Mouse (Mus musculus): ENCODE data around the gene Rapgef5.
A peak's percentile ranks its signal among the peaks of the same experiment; 100 is the strongest.

Gene Rapgef5

DNA sequence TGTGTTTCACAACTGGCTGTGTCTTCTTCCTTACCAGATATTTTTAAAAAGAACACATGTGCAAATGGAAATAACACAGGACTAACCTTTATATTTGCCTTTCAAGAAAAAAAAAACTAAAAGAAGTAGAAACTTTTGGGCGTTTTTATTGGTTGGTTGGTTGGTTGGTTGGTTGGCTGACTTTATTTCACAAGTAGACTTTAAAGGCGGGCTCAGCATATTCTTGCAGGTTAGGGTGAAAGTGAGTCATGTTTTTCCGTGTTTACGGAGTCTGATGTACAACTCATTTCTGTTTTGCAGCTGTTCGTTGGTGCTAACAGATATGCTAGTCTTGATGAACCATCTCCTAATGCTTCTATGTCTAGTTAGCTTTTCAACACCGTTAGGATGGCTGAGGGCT lies 196.2 kb downstream of the Rapgef5 start:
- DNase-seq (ENCODE audit: low read depth, low spot score), result peak; percentile 48

DNA sequence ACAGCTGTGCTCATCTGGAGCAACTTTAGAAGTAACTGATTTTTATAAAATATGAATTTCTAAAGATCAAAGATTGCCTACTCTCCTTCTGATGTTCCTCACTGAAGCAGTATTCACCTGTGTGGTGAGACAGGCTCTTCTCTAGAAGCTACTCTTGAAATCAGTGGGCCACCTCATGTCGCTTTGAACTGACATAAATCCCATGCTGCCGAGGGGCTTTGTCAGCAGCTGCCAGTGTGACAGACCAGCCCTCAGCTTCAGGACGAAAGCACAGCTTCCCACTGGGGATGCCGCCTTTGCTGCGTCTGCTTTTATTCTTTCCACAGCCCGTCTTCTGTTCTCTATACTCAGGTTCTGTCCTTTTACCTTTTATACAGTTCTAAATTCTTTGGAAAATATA lies 197.3 kb downstream of the Rapgef5 start:
- DNase-seq (ENCODE audit: low read depth, low spot score), result no peak

DNA sequence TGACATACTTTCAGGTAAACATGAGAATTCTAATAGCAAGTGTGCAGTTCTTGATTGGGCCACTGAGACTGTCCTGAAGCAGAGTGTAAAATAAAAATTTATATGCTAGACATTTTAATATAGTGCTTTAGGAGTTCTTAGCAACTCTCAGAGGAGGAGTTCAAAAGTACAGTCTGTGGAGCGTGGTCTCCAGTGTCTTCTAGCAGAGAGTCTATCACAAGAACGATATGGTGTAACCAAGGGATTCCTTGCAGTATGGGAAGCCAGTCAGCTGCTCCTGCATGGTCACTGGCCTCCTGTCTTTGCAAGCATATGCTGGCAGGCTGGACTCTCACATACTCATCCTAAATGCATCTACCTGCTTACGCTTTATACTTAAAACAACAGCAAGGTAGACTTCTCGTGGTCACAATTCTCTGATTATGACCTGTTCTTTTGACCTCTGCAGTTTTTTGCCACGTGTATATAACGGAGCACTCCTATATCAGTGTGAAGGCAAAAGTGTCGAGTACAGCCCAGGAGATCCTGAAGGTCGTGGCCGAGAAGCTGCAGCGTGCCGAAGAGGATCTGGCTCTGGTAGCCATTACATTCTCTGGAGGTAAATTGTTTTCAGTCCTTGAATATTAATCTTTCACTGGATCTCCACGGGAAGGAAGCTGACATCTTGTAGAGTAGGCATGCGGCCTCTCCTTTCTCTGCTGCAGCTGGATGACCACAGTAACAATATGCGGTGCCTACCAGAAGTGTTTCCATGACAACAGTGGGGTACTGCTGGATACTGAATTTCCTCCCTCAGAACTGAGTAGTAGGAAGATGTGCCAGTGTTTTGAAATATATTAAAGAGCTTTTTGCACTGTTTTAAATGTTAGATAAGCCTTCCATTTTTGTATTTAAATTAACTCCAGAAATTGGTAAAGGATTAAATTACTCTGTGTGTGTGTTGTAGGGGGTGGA lies 204.8 kb downstream of the Rapgef5 start:
- DNase-seq (ENCODE audit: low read depth, low spot score), result no peak

- no peak for DNase-seq (ENCODE audit: low read depth, low spot score)
Measured at GRCm38 (mm10) chr12:117721748-117722150, 205.5 kb downstream of the Rapgef5 start.

DNA sequence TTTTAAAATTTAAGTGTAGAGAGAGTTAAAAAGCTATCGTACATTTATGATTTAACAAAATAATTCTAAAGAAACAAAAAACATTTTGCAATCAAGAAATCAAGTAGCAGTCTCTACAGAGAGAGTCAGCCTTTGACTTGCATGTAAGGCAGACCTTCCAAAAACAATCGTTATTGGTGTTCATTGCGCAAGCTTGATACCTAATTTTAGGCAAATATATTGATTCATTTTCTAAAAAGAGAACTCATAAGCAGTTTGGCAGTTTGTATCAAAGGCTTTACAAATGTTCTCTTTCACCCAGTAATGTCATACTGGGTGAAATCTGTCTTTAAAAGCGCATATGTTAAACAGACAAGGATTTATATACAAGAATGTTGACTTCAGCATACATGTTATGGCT lies 208.7 kb downstream of the Rapgef5 start:
- DNase-seq (ENCODE audit: low read depth, low spot score), result no peak

DNA sequence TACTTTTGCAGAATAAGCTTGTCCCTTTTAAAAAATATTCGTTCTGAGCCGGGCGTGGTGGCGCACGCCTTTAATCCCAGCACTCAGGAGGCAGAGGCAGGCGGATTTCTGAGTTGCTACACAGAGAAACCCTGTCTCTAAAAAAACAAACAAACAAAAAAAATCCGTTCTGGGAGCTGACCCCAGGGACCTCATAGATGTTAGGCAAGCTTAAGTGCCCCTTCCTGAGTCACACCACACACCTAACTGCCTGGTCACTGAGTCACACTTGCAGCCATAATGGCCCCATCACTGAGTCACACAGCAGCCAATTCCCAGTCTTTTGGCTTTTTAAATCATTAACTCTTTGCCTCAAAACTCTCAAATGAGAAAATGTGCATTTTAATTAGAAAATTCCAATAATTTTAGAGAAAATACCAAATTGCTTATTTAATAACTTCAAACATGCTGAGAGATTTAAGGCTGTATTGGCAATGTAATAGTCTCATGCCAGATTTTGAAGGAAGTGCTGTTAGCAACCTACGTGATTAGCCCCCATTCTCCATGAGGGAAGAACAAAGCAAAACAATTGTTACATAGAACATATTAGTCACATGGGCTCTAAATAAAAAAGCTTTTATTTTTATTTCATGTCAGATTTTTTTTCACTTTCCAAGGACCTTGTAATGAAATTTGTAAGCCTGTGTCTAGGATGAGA lies 211.3 kb downstream of the Rapgef5 start:
- DNase-seq (ENCODE audit: low read depth, low spot score), result no peak

- peak; percentile 10 for DNase-seq (ENCODE audit: low read depth, low spot score)
Measured at GRCm38 (mm10) chr12:117728178-117728611, 211.9 kb downstream of the Rapgef5 start.

DNA sequence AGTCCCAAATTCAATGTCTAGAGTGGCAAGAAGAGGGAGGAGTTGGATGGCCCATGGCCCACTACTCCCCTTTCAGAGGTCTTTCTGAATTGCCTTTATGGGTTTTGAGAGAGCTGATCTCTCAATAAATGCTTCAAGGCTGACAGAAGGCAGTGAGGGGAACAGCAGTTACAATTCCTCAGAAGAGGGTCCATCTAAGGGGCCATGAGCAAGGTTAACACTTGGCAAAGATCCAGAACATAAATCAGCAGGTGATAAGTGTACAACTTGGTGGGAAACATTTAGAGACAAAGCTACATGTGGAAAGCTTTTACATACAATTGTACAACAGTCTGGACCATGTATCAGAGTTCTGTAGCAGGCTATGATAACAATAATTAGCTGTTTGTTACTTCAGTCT lies 217.3 kb downstream of the Rapgef5 start:
- no peak for DNase-seq (ENCODE audit: low read depth, low spot score)

- no peak for DNase-seq (ENCODE audit: low read depth, low spot score)
Measured at GRCm38 (mm10) chr12:117736130-117736529, 219.9 kb downstream of the Rapgef5 start.

DNA sequence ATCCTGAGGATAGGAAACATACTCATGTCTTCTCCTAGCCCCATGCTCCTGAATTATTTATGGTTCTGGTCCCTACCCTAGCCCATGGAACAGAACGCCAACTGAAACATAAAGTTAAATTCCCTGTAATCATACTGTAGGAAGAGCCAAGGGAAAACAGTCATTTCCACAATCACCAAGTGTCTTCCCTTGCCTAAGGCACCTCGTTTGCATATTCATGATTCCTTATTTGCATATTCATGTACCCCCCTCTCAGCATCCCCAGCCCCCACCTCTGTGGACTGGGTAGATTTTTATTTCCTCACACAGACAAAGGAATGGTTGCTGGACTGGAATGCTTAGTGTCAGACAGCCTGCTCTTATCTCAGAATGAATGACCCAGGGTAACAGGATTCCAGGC lies 220.6 kb downstream of the Rapgef5 start:
- DNase-seq (ENCODE audit: low read depth, low spot score), result no peak

DNA sequence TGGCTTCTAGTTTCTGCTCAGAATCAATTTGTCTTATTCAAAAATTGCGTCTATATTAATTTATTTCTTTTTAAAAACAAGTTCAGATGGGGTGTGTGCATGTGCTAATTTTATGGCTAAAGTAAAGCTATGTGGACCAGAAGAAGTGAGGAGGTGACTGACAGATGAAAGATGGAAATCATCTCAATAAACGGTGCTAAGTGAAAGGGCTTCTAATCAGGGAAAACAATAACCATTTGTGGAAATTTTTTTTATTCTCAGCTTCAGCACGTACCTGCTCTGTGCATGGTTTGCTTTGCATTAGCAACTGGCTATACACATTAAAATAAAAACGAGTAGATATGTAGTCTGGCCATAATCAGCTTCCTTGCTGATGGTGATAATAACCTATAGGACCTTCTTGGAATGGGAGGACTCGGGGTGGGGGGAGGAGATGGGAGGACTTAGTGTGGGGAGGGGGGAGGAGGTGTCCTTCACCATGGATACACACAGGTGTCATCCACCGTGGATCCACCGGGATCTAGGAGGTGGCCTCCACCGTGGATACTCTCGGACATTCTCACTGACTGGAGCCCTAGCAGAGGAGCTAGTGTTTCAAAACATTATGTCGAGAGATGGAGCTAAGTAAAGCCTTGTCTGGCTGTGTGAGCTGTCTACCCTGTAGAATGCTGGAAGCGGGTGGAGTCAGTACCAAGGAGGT lies 221.2 kb downstream of the Rapgef5 start:
- DNase-seq (ENCODE audit: low read depth, low spot score), result no peak

DNA sequence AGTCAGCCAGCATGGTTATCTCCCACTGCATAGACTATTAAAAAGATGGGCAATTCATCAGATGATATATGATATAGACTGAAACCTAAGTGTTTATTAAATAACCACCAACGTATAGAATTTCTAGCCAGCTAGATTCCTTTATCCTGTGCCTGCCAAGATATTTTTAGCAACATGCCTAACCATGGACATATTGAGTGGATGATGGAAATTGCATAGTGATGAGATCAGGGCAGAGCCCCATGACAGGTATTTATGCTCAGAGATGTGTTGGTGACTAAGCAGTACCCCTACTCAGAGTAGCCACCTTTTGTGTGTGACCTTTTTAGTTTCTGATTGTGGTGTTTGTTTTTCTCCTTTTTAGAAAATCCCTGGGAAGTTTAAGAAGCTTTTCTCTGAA lies 226.2 kb downstream of the Rapgef5 start:
- no peak for DNase-seq (ENCODE audit: low read depth, low spot score)

GRCm38 (mm10) chr12:117744580-117745483 lies 228.6 kb downstream of the Rapgef5 start:
- DNase-seq (ENCODE audit: low read depth, low spot score), result no peak

DNA sequence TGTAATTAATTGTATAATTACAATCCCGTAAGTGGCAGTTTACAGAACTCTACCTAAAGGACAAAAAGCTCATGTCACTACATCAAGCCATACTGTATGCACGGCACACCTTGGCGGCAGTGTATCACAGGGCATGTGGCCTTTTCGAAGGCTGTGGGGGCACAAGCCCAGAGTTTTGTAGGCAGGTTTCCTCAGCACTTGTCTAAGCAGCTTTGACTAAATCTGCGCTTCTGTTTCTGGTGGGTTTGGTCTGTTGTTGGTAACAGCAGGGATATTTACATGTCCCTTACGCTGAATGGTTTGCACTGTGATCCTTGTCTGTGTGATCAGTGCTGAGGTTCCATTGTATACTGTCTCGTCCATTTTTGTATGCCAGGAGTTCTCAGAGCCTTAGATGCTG lies 230.3 kb downstream of the Rapgef5 start:
- DNase-seq (ENCODE audit: low read depth, low spot score), result no peak

DNA sequence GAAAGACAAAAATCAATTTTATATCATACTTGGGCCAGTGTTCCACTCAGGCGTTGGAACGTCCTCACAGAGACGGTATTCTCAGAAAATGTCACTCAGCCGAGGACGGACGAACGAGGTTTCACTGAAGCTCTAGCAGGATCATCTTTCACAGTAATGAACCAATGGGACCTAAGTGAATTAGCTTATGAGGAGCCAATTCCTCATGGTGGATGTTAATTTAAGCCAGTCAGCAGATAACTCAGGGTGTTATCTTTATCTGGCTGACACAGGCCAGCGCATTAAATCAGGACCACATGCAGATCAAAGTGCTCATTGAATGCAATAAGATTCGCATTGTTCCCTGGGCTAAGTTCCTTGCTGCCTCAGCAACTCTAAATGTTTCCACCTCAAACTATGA lies 234.8 kb downstream of the Rapgef5 start:
- no peak for DNase-seq (ENCODE audit: low read depth, low spot score)

DNA sequence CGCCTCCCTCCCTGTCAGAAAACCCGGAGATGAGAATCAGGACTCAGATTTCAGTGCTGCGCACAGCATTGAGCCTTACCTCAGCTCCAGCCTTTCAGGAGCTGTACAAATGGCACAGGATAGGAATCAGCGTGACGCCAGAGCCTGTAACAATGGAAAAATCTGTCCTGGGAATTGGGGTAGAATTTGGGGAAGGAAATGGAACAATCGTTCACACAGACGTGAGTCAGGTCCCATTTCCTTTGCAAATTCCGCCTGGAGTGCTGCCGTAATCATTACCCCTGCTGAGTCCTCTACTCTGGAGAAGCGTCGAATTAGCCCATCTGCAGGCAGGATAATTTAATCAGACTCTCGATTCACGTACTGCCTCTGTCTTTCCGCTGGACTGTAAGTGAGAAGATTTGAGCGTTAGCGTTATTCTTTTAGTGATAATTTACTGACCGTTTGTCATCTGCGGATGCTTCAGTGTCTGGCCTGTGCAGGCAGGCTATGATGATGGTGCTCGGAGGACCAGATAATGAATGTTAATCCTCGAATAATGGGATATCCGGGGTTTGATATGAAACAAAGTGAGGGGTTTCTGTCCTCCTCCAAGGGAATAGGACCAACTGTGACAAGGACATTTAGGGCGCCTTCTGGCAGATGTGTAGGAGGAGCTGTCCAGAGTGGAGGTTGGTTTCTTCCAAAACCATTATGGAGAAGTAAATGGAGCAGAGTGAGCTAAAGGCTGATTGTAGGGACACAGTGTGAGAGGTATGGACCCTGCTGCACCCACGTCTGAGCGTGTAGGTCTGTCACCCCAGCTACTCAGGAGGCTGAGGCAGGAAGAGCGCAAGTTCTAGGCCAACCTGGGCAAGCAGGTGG lies 235.5 kb downstream of the Rapgef5 start:
- DNase-seq (ENCODE audit: low read depth, low spot score), result no peak

DNA sequence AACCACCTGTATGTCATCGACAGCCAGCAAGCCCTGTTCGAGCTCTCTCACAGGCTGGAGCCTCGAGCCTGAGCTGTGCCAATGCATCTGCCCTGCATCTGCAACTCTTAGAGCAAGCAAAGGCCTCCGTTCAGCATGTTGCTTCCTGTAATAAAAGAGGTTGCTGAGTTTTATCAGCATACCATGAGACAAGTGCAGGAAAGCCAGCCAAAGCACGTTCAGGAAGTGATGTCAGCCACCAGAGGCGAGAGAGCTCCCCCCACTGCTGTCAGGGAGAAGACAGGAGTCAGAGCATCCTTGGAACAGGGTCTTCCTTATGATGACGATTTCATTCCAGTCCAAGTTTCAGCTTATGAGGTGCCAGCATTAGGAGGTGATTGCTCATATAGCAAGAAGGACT lies 239.7 kb downstream of the Rapgef5 start:
- DNase-seq (ENCODE audit: low read depth, low spot score), result peak; percentile 34

DNA sequence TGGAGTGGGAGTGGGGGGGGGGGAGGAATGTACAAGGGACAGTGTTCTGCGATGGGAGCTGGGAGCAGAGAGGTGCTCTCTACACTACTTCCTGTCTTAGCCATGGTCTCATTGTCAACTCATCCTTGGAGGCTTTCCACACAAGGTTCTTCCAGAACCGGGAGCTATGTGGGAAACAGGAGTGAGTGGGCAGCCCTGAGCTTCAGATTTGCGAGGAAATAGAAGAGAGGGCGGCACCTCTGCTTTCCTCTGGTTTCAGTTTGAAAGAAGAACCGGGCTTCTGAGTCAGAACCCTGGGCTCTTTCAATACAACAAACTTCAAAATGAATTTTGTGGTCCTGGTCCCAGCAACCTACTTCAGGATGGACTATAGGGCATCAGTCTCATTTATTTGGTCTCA lies 244.1 kb downstream of the Rapgef5 start:
- DNase-seq (ENCODE audit: low read depth, low spot score), result no peak

DNA sequence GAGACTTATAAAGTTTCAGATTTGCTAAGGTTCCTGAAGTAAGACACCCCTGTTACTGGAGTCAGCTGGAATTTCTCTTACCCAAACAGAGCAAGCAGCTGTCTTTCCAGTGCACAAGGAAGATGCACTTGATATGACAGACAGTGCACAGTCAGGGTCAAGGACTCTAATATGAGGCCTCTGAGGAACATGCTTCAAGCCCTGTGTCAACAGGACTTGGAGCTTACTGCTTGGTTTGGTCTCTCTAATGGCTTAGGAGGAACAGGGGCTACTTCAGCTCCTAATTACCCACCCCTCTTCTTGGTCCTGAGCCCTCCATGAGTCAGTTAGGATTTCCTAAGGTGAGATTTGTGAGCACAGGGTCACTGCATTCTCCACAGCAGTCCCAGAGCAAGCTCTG lies 244.6 kb downstream of the Rapgef5 start:
- DNase-seq (ENCODE audit: low read depth, low spot score), result no peak

GRCm38 (mm10) chr12:117761698-117762097 lies 245.4 kb downstream of the Rapgef5 start:
- peak; percentile 73 for DNase-seq (ENCODE audit: low read depth, low spot score)

Measured in CD4-positive, CD25-positive, alpha-beta regulatory T cell, adult 2 months (primary cell).